Mouse (Mus musculus) effector memory CD4-positive, alpha-beta T cell, adult 7 months (primary cell): ENCODE results near the gene Tgif2. TPM values are rescaled to one million over a fixed set of nuclear protein-coding genes. Genes with fewer than 3 reads are reported as not detected.

Experiments used
- polyA plus RNA-seq: library from polyadenylated mRNA; unstranded; fragments of 100-300 nt; shearing (Covaris generic); gene quantifications from one replicate; pipeline ENCODE4 v1.2.1, GENCODE M21; 2017

Gene Tgif2
- polyA plus RNA-seq, result 92.8 TPM

GRCm38 (mm10) chr2:156839319-156840191 lies at the start of gene Tgif2:
Tgif2 (plus strand) TSS chr2:156840007.

GRCm38 (mm10) chr2:156857835-156858234 lies 18.0 kb downstream of the Tgif2 start, which contains the start of gene 4930518I15Rik:
4930518I15Rik (minus strand) TSS chr2:156857946.

DNA sequence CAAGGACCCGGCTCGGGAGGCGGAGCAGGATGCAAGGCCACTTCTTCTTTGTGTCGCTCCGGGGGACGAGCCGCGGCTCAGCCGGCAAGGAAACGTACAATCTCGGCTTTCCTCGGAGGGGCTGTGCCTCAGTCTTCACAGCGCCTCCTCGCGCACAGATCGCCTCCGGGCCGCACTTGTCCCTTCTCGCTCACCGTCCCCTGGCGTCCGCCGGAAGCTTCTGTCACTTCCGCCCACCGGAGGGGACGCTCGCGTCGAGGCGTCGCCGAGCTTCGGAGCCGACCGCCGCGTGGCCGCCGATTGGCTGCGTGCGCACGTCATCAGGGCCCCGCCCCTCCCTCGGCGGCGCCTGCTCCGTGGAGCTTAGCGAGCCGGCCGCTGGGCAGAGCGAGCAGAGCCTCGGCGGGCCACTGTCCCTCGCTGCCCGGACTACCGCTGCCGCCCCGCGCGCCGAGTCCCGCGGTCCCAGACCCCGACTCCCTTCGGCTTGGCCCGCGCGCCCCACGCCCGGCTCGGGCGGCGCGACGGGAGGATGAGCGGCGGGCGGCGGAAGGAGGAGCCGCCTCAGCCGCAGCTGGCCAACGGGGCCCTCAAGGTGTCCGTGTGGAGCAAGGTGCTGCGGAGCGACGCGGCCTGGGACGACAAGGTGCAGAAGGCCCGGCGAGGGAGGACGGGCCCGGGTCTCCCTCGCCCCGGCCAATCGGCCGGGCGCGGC lies 23.1 kb downstream of the Tgif2 start, which contains the start of gene Rab5if:
Gene Rab5if, plus strand, starts transcription at position 357 of the 715 bp plus-strand sequence.

DNA sequence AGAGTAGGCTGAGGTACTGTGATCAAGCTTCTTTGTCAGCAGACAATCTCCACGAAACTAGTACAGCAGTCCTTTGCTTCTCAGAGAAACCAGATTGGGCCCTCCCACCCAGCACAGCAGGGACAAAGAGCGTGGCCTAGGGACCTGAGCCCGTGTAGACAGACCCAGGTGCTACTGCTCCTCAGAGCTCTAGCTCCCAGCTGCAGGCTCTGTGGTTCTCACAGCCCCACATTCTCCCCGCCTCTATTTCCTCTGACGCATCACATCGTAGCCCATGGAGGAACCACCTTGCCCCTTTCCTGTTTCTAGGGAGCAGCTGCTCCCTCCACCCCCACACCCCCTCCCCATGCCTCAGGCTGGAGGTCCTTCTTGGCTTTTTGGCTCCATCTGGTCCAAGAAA lies 47.2 kb downstream of the Tgif2 start, which contains the start of gene Sla2:
Gene Sla2, minus strand, starts transcription at position 176 of the 400 bp plus-strand sequence.

Other genes starting within 250 kb of the Tgif2 start
- 90.1 TPM for gene Dlgap4, start 226.3 kb upstream of the Tgif2 start, polyA plus RNA-seq
- 1.9 TPM for gene Myl9, start 64.6 kb upstream of the Tgif2 start, polyA plus RNA-seq
- gene 4930518I15Rik, start 17.9 kb downstream of the Tgif2 start, polyA plus RNA-seq, result 3.2 TPM
- 93.0 TPM for gene Rab5if, start 23.1 kb downstream of the Tgif2 start, polyA plus RNA-seq
- gene Sla2, start 47.2 kb downstream of the Tgif2 start, polyA plus RNA-seq, result 62.0 TPM
- 51.7 TPM for gene Ndrg3, start 152.0 kb downstream of the Tgif2 start, polyA plus RNA-seq
- gene Dsn1, start 167.1 kb downstream of the Tgif2 start, polyA plus RNA-seq, result 20.3 TPM
- 0.39 TPM for gene Soga1, start 239.2 kb downstream of the Tgif2 start, polyA plus RNA-seq
- gene Tldc2, start 247.0 kb downstream of the Tgif2 start, polyA plus RNA-seq, result not detected